Mouse (Mus musculus): ENCODE measurements around the gene Golga5. TPM values are rescaled to one million over a fixed set of nuclear protein-coding genes. Genes with fewer than 3 reads are reported as not detected.

Gene Golga5
- polyA plus RNA-seq (2014; fragmentation: Illumina TruSeq; extraction: RNeasy Lipid Tissue Mini Kit (QIAGEN cat#74804); ENCODE audit: low read depth, low replicate concordance), result 37.3 TPM

GRCm38 (mm10) chr12:102468894-102469764 is at the start of gene Golga5:
TSS of gene Golga5 (plus strand) at chr12:102469135.

GRCm38 (mm10) chr12:102439632-102440023 is 29.3 kb upstream of the Golga5 start, which contains the start of gene Lgmn:
TSS of gene Lgmn (minus strand) at chr12:102439813.

Other genes starting within 250 kb of the Golga5 start
- gene Rin3, start 186.1 kb upstream of the Golga5 start, polyA plus RNA-seq (2014; fragmentation: Illumina TruSeq; extraction: RNeasy Lipid Tissue Mini Kit (QIAGEN cat#74804); ENCODE audit: low read depth, low replicate concordance), result 0.23 TPM
- 69.3 TPM for gene Lgmn, start 29.3 kb upstream of the Golga5 start, polyA plus RNA-seq (2014; fragmentation: Illumina TruSeq; extraction: RNeasy Lipid Tissue Mini Kit (QIAGEN cat#74804); ENCODE audit: low read depth, low replicate concordance)
- 151 TPM for gene Chga, start 85.8 kb downstream of the Golga5 start, polyA plus RNA-seq (2014; fragmentation: Illumina TruSeq; extraction: RNeasy Lipid Tissue Mini Kit (QIAGEN cat#74804); ENCODE audit: low read depth, low replicate concordance)
- 1.4 TPM for gene Itpk1, start 235.8 kb downstream of the Golga5 start, polyA plus RNA-seq (2014; fragmentation: Illumina TruSeq; extraction: RNeasy Lipid Tissue Mini Kit (QIAGEN cat#74804); ENCODE audit: low read depth, low replicate concordance)

Measured in adrenal gland, adult 10 weeks (tissue).